Mouse (Mus musculus): ENCODE measurements around the gene Man2b2. TPM values are rescaled to one million over a fixed set of nuclear protein-coding genes. Genes with fewer than 3 reads are reported as not detected.

Man2b2 gene
- polyA plus RNA-seq, 1 experiment from 2014 or later, result 21.2 TPM

DNA sequence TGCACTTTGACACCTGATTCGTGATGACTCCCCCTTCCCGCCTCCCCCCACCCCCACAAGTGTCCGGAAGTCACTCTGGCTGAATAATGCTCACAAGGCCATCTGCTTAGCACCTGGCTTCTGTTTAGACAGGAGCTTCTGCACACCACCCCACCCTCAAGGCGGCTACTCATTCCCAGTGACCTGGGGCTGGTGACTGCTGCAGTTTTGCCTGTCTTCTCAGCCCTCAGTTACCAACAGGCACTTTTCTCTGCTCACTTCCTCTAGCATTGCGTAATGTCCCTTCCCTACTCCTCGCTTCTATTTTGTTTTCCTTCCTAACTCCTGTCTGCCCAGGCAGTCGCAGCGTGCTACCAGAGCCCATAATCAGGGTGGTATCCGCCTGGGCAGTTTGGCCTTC, 38.6 kb downstream of the Man2b2 start:
- Histone ChIP-seq H3K9me3 (no peaks in the 10 kb centered on the region), H3K9ac (no peak overlapping the region), H3K4me2 (no peak overlapping the region), H3K36me3 (peaks cover 20% of the 10 kb centered on the region), H3K4me3 (no peak overlapping the region), H3K27ac (no peak overlapping the region), H3K27me3 (no peaks in the 10 kb centered on the region), H3K4me1 (peaks cover 7% of the 10 kb centered on the region; the same call in 1 of the 2 replicates)
- no peak for ATAC-seq (ENCODE audit: insufficient number of reproducible peaks, low FRiP score, low TSS enrichment, low read depth)
- WGBS, result 76% methylated on average over 9 of the region's 9 CpGs

DNA sequence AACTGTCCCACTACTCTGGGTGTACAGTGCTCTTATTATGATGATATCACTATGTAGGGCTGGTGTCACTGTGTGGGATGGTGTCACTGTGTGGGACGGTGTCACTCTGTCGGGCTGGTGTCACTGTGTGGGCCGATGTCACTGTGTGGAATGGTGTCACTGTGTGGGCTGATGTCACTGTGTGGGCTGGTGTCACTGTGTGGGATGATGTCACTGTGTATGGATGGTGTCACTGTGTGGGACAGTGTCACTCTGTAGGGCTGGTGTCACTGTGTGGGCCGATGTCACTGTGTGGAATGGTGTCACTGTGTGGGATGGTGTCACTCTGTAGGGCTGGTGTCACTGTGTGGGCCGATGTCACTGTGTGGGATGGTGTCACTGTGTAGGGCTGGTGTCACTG, 44.4 kb downstream of the Man2b2 start:
- H3K4me2 ChIP-seq, result no peak overlapping the region
- ATAC-seq (ENCODE audit: insufficient number of reproducible peaks, low FRiP score, low TSS enrichment, low read depth), result no peak
- H3K9ac ChIP-seq, result no peak overlapping the region
- H3K9me3 ChIP-seq, result no peaks in the 10 kb centered on the region
- H3K27me3 ChIP-seq, result no peaks in the 10 kb centered on the region
- no peaks in the 10 kb centered on the region for H3K4me1 ChIP-seq
- no peaks in the 10 kb centered on the region for H3K36me3 ChIP-seq
- WGBS, result 94% methylated on average over 5 of the region's 5 CpGs
- no peak overlapping the region for H3K27ac ChIP-seq
- no peak overlapping the region for H3K4me3 ChIP-seq

DNA sequence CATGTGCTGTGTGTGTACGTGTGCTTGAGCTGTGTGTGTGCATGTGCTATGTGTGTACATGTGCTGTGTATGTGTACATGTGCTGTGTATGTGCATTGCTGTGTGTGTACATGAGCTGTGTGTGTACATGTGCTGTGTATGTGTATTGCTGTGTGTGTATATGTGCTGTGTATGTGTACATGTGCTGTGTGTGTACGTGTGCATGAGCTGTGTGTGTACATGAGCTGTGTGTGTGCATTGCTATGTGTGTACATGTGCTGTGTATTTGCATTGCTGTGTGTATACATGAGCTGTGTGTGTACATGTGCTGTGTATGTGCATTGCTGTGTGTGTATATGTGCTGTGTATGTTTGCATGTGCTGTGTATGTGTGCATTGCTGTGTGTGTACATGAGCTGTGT, 50.9 kb downstream of the Man2b2 start:
- no peaks in the 10 kb centered on the region for H3K27me3 ChIP-seq

DNA sequence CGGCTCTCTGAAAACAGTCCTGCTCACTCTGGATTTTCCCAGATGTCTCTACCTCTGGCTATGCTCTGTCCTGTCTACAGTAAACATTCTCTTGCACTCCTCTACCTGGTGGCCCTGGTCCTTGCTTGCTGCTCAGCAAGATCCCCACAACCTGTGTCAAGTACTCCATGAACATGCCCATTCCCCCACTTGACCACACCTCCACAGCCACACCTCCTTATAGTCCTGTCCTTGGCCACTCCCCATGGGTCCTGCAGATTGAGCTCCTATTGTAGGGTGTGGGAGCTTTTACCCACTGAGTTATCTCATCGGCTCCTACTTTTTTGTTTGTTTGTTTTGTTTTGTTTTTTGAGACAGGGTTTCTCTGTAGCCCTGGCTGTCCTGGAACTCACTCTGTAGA, 51.6 kb downstream of the Man2b2 start:
- WGBS, result 94% methylated on average over 1 of the region's 2 CpGs
- no peak overlapping the region for H3K9ac ChIP-seq
- no peak for ATAC-seq (ENCODE audit: insufficient number of reproducible peaks, low FRiP score, low TSS enrichment, low read depth)

More for the DNA sequence above, 50.9 kb downstream of the Man2b2 start:
- WGBS, result 89% methylated on average over 2 of the region's 2 CpGs
- Histone ChIP-seq H3K9me3 (no peaks in the 10 kb centered on the region), H3K4me2 (no peak overlapping the region), H3K4me1 (no peaks in the 10 kb centered on the region), H3K27ac (no peak overlapping the region), H3K4me3 (no peak overlapping the region), H3K36me3 (no peaks in the 10 kb centered on the region), H3K9ac (no peak overlapping the region)
- ATAC-seq (ENCODE audit: insufficient number of reproducible peaks, low FRiP score, low TSS enrichment, low read depth), result no peak

DNA sequence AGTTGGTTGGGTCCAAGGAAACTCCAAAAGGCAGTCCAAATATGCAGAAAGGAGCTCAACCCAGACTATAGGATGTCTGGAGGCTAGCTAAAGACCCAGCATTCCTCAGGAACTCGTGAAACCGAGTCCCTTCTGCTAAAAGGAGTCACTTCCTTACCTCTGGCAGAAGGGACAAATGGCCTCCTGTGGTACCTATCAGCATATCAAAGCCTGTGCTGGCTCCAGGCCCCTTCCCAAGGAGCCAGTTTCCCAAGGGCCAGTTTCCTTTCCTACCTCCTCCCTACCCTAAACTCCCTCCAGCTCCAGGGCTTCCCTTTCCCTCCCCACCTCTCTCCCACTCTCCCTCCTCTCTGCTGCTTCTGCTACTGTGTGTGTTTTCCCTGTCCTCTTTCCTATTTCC, 53.3 kb downstream of the Man2b2 start:
- Histone ChIP-seq H3K4me2 (no peak overlapping the region), H3K9me3 (no peaks in the 10 kb centered on the region), H3K36me3 (no peaks in the 10 kb centered on the region), H3K9ac (no peak overlapping the region), H3K4me3 (no peak overlapping the region), H3K27me3 (no peaks in the 10 kb centered on the region), H3K4me1 (no peaks in the 10 kb centered on the region), H3K27ac (no peak overlapping the region)
- 13% methylated on average over 2 of the region's 2 CpGs for WGBS
- ATAC-seq (ENCODE audit: insufficient number of reproducible peaks, low FRiP score, low TSS enrichment, low read depth), result no peak

More for the DNA sequence above, 51.6 kb downstream of the Man2b2 start:
- H3K4me3 ChIP-seq, result no peak overlapping the region
- H3K27me3 ChIP-seq, result no peaks in the 10 kb centered on the region
- no peaks in the 10 kb centered on the region for H3K9me3 ChIP-seq
- no peak overlapping the region for H3K27ac ChIP-seq
- H3K4me2 ChIP-seq, result no peak overlapping the region
- H3K4me1 ChIP-seq, result no peaks in the 10 kb centered on the region
- no peaks in the 10 kb centered on the region for H3K36me3 ChIP-seq

DNA sequence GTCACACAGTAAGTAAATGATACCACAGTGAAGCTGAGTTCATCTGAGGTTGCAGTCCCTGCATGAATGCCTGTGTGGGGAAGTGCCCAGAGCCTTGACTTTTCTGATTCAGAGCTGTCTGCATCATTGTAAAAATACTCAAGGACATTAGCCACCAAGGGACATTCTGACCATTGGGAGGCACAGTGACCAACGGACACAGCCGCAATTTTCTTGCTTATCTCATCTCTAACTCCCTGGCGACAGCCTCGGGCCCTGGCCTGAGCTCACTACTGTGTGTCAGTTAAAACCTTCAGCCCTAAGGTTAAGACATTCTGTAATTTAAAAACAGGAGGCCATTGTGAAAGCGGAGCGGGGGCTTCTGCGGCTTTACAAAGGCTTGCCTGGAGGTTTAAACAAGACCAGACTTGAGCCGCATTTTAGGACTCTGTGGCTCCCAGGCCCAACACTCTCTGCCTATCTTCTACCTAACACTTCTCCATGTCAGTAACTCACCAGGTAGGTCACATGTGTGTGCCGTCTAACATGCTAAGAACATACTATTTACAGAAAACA, 54.4 kb downstream of the Man2b2 start:
- Histone ChIP-seq H3K27ac (no peak overlapping the region), H3K27me3 (no peaks in the 10 kb centered on the region), H3K36me3 (no peaks in the 10 kb centered on the region), H3K4me3 (no peak overlapping the region), H3K4me2 (no peak overlapping the region), H3K9me3 (no peaks in the 10 kb centered on the region), H3K9ac (no peak overlapping the region), H3K4me1 (no peaks in the 10 kb centered on the region)
- no peak for ATAC-seq (ENCODE audit: insufficient number of reproducible peaks, low FRiP score, low TSS enrichment, low read depth)
- WGBS, result 38% methylated on average over 9 of the region's 9 CpGs

DNA sequence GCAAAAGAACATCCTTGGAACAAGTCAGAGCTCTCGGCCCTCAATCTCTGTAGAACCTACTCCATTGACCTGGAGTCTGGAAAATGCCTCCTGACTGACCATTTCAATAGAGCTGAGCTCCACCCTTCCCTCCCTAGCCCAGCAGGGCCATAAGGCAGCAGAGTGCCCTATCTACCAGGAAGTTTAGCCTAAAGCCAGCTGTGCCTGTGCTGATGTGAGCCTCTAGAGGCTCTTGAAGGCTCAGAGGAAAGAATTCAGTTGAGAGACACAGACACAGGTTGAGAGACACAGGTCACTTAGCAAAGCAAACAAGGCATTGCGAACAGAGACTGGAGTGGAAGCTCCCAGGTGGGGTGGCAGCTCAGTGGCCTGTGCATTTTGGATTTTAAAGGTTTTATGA, 55.1 kb downstream of the Man2b2 start:
- H3K9ac ChIP-seq, result no peak overlapping the region
- ATAC-seq (ENCODE audit: insufficient number of reproducible peaks, low FRiP score, low TSS enrichment, low read depth), result no peak
- H3K27me3 ChIP-seq, result no peaks in the 10 kb centered on the region
- WGBS, result 83% methylated on average over 2 of the region's 2 CpGs
- no peaks in the 10 kb centered on the region for H3K4me1 ChIP-seq
- H3K9me3 ChIP-seq, result no peaks in the 10 kb centered on the region
- no peak overlapping the region for H3K27ac ChIP-seq
- no peak overlapping the region for H3K4me2 ChIP-seq
- H3K36me3 ChIP-seq, result no peaks in the 10 kb centered on the region
- H3K4me3 ChIP-seq, result no peak overlapping the region

DNA sequence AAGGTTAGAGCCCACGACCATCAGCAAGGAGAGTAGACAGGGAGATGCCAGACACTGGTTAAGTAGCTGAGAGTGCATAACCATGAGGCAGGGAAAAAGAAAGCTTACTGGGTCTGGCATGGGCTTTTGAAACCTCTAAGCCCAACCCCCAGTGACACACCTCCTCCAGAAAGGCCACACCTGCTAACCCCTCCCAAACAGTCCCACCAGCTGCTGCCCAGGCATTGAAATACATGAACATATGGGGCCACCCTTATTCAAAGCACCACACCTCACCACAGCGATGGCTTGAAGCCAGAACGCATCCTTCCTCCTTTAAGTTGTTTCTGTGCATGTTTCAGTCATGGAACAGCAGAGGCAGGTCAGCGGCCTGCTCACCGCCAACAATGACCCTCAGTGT, 57.9 kb downstream of the Man2b2 start:
- H3K4me2 ChIP-seq, result no peak overlapping the region
- no peaks in the 10 kb centered on the region for H3K9me3 ChIP-seq
- no peaks in the 10 kb centered on the region for H3K36me3 ChIP-seq
- H3K4me1 ChIP-seq, result no peaks in the 10 kb centered on the region
- ATAC-seq (ENCODE audit: insufficient number of reproducible peaks, low FRiP score, low TSS enrichment, low read depth), result no peak
- no peak overlapping the region for H3K9ac ChIP-seq
- H3K4me3 ChIP-seq, result no peak overlapping the region
- H3K27me3 ChIP-seq, result no peaks in the 10 kb centered on the region
- H3K27ac ChIP-seq, result no peak overlapping the region
- 72% methylated on average over 5 of the region's 5 CpGs for WGBS

DNA sequence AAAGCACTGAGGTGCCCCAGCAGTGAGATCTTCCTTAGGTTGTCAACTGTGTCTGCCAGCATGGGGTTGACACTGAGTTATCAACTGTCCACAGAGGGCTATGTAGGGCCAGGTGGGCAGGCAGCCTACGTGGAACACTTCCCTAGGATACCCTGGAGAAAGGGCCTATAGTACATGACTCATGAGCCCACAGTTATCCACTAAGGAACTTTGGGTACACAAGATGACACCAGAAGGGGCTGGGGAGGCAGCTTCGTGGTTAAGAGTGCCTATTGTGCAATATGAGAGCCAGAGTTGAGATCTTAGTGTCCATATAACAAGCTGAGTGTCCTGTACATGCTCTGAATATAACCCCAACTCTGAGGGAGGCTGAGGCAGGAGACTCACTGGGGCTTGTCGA, 60.9 kb downstream of the Man2b2 start:
- H3K4me3 ChIP-seq, result no peak overlapping the region
- no peak overlapping the region for H3K4me2 ChIP-seq
- no peaks in the 10 kb centered on the region for H3K9me3 ChIP-seq
- 66% methylated on average over 3 of the region's 3 CpGs for WGBS
- no peaks in the 10 kb centered on the region for H3K36me3 ChIP-seq
- H3K27ac ChIP-seq, result no peak overlapping the region
- no peaks in the 10 kb centered on the region for H3K4me1 ChIP-seq
- H3K9ac ChIP-seq, result no peak overlapping the region
- no peak for ATAC-seq (ENCODE audit: insufficient number of reproducible peaks, low FRiP score, low TSS enrichment, low read depth)
- H3K27me3 ChIP-seq, result no peaks in the 10 kb centered on the region

DNA sequence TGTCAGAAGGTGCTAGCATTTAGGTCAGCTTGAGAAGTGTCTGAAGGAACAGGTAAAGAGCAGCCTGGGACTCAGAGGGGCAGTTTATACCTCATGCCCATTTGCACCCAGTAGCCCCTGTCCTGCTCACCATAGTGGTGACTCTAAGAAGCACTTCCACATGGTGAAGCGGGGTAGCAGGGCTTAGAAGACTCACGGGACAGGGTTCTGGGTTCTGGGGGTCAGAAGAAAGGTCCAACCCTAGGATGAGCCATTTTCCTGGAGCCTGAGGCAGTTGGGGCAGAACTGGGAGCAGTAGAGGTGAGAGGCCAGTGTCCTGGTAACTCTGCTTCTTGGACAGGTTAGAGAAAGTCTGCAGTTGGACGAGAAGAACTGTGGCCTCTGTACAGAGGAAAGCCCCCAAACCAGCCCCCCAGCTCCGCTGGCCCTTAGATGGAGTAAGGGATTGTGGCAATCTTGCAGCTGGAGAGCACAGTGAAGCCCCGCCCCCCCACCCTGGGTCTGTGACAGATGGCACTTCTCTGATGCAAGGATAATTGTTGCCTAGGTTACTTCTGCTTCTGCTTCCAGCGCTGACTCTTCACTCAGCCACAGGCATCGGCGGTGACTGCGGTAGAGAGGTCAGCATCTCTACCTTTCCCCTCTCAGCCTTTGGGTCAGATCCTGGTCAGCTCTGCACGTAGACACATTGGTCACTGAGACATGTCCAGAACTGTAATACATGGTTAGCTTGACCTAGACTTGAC, 63.3 kb downstream of the Man2b2 start:
- H3K27ac ChIP-seq, result no peak overlapping the region
- H3K36me3 ChIP-seq, result no peaks in the 10 kb centered on the region
- ATAC-seq (ENCODE audit: insufficient number of reproducible peaks, low FRiP score, low TSS enrichment, low read depth), result no peak
- no peaks in the 10 kb centered on the region for H3K27me3 ChIP-seq
- H3K9ac ChIP-seq, result no peak overlapping the region
- 34% methylated on average over 10 of the region's 10 CpGs for WGBS
- no peak overlapping the region for H3K4me2 ChIP-seq
- no peaks in the 10 kb centered on the region for H3K9me3 ChIP-seq
- H3K4me3 ChIP-seq, result no peak overlapping the region
- H3K4me1 ChIP-seq, result peaks cover 10% of the 10 kb centered on the region; the same call in 1 of the 2 replicates

DNA sequence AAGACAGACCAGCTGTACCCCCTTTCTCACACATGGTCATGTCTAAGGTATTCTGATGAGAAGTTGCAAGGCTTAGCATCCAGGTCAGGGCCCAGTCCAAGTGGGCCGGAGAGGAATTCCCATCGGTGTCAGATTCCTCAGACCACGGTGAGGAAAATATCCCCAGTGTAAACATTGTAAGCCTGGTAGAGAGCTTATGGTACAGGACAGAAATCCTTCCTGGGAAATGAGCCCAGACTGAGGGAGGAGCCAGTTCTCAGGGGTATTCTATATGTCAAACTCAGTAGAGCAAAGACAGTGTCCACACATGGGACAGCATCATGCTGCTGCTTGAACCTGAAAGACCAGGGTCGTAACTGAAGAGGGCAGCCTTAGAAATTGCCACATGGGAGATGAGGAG, 70.6 kb downstream of the Man2b2 start:
- Histone ChIP-seq H3K9ac (no peak overlapping the region), H3K27ac (no peak overlapping the region), H3K4me2 (no peak overlapping the region), H3K36me3 (no peaks in the 10 kb centered on the region), H3K27me3 (no peaks in the 10 kb centered on the region), H3K4me1 (peaks cover 12% of the 10 kb centered on the region; the same call in 1 of the 2 replicates), H3K4me3 (no peak overlapping the region), H3K9me3 (no peaks in the 10 kb centered on the region)
- 52% methylated on average over 4 of the region's 4 CpGs for WGBS
- no peak for ATAC-seq (ENCODE audit: insufficient number of reproducible peaks, low FRiP score, low TSS enrichment, low read depth)

DNA sequence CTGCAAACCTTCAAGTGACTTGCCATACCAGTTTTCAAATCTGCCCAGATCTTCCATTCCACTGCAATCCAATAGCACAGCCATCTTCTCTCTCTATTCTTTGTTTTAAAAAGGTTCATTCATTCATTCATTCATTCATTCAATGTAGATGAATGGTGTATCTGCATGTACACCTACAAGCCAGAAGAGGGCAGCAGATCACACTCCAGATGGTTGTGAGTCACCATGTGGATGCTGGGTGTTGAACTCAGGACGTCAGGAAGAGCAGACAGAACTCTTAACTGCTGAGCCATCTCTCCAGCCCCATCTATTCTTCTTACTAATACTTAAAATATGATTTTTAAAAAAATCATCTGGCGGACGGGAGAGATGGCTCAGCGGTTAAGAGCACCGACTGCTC, 73.4 kb downstream of the Man2b2 start:
- WGBS, result 65% methylated on average over 5 of the region's 5 CpGs
- Histone ChIP-seq H3K4me3 (no peak overlapping the region), H3K27ac (no peak overlapping the region), H3K4me1 (peaks cover under 1% of the 10 kb centered on the region; the same call in 1 of the 2 replicates), H3K36me3 (no peaks in the 10 kb centered on the region), H3K9me3 (no peaks in the 10 kb centered on the region), H3K4me2 (no peak overlapping the region), H3K27me3 (no peaks in the 10 kb centered on the region), H3K9ac (no peak overlapping the region)
- no peak for ATAC-seq (ENCODE audit: insufficient number of reproducible peaks, low FRiP score, low TSS enrichment, low read depth)
